Mouse (Mus musculus) adrenal gland, postnatal 10 days (tissue): ENCODE data around the gene Blmh. TPM values are rescaled to one million over a fixed set of nuclear protein-coding genes. Genes with fewer than 3 reads are reported as not detected.

ENCODE experiments used
- DNase-seq: peaks from one replicate; pipeline ENCODE4 v3.0.0; 2021; ENCODE audit warnings: mixed read lengths
- total RNA-seq, 2 experiments: library from RNA; stranded (reverse); gene quantifications; 2 replicates each; pipeline ENCODE4 v1.2.3; 2021

Blmh gene
- total RNA-seq, 2 experiments from 2014 or later, result 60.4 to 67.4 TPM

DNA sequence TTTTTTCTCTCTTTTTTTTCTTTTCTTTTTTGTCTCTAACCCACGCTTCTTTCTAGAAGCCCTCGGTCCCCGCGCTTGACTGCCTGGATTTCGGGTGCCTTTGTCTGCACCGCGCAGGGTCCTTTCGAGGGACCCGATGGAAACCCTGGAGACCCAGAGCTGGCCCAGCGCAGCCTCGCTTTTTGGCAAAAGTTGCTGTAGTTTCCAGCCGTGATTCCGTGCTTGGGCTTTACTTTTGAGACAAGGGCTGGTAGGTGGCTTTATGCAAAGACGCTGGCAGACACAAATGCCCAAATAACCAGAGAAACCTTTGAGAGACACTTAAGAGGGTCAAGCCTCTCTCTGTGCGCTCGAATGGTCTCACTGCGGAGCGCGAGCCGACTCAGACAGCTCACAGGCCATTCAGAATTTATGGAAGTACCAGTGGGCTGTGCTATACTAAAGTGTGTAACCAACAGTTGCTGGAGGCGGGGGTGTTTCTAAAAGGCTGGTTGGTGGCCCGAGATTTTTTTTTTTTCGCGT lies 74.2 kb downstream of the Blmh start:
- DNase-seq, result no peak

DNA sequence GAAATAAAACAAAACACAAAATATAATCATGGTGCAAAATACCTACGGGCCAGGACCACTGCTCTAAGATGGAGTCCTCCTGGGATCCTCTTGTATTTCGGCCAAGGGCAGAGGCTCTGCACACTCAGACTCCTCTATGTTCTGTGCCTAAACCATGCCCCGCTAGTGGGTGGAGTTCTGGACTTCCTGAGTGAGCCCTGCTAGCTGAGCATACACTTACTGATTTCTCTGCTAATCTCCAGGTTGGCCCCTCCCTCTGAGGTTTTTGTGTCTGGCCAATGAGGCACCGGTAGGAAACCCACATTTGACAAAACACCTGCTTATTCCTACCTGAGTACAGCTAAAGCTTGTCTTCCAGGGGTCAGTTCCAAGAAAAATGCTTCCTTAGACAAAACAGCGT lies 76.1 kb downstream of the Blmh start:
- no peak for DNase-seq

DNA sequence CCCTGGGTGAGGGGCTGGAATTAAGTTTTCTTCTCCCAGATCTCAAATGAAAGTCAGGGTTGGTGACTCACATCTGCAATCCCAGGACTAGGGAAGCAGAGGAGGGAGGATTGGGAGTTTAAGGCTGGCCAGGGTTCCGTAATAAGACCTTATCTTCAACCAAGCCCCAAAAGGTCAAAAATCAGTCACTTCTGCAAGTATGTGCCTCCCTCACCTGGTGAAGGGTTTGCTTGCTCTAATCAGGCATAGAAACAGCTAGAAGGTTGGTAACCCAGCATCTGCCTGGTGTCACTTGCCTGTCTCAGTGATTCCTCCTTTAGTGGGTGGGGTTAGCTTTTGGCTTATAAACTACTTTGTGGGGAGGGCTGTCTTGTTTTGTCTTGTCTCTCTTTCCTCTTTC lies 77.8 kb downstream of the Blmh start:
- no peak for DNase-seq

- DNase-seq, result no peak
These were observed 81.3 kb downstream of the Blmh start for GRCm38 (mm10) chr11:77005881-77006280.

DNA sequence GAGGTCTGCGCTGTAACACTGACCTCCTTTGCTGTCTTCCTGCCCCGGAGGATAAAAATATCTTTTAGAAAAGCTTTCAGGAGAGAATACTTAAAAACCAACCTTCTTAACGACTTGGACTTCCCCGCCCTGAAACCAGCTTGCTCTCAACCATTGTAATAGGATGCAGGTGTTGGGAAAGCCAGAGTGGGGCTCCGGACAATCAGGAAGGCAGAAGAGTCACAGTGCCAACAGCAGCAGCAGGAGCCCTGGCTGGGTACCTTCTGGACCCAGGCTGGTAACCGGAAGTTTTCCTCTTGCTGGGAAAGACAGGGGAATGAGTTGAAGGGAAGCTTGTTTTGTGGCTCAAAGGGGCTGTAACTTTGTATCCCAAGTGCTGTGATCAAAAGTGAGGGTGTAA lies 82.0 kb downstream of the Blmh start:
- DNase-seq, result no peak

DNA sequence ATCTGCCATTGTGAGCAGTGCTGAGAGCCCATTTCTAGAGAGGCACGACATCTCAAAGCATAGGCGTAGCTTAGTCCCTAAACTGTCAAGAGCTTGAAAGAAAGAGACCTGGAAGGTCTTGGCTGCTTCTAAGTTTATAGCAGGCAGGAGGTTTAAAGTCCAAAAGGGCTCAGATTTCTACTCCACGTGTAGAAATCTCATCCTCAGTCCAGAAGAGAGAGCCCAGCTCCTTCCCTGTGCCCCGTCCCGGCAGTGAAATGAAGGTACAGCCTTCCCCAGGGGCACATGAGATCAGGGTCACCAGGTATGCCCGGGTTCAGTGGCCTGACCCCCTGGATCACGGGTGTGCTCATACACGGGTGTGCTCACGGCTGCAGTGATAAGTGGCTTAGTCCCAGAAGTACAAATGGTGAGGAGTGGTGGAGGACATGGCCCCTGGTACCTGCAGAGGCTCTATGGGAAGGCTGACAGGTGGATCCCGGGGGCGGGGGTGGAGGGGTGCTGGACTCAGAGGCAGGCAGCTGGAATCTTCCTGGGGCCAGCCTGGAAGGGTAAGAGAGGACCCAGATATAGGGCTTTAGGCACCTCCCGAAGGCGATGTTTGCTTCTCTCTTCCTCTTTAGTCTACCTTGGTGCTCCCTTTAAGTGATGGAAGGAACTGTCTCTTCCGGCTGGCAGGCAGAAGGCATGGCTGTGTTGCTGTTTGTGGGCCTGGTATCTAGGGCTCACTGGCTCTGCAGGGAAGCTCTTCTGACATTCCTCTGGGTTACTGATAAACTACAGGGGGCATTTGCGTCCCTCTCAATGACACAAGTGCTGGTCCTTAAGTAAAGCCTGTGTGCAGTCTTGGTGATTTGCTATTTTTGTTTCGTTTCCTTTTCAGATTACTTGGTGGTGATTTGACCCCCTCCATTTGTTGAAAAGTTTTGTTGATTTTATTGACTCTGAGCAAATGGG lies 84.7 kb downstream of the Blmh start:
- DNase-seq, result no peak

GRCm38 (mm10) chr11:77010762-77011475 lies 86.3 kb downstream of the Blmh start:
- no peak for DNase-seq

DNA sequence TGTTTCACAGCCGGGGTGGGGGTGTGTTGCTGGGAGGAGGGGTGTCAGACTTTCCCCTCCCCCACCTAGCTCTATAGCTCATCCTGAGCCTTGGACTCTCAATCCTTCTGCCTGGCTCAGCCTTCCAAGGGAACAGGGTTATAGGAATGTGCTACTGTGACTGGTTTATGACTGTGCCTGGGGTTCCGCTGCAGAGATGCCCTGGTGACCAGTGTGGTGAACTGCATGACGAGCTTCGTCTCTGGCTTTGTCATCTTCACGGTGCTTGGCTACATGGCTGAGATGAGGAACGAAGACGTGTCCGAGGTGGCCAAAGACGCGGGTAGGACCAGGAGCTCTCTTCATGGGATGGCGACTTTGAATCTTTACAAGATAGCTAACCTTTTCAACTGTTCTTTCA lies 93.4 kb downstream of the Blmh start:
- DNase-seq, result no peak

GRCm38 (mm10) chr11:77019539-77019938 lies 94.9 kb downstream of the Blmh start:
- no peak for DNase-seq

DNA sequence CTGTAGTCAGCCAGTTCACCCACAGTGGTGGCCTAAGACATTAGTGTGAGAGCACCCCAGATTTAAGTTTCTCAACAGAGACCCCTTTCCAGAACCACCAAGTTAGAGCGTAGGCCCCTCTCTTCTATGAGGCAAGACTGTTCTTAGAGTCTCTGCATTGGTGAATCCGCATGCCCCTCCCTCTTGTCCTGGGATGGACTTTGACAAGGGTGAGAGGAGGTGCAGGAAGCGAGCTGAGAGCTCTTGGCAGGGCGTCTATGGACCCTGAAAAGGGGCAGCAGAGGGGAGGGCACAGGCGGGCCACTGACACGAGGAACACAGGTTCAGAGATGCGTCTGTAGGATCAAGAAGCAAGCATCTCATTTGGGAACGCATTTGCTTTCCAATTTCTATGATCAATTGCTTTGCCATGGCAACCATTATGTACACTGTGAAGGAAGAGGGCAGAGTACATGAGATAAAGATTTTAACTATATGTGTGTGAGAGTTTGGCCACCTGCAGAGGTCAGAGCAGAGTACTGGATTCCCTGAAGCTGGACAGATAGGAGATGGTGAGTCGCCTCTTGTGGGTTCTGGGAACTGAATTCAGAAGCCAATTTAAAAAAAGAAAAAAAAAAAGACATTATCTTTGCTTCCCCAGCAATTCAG lies 97.3 kb downstream of the Blmh start:
- DNase-seq, result no peak

DNA sequence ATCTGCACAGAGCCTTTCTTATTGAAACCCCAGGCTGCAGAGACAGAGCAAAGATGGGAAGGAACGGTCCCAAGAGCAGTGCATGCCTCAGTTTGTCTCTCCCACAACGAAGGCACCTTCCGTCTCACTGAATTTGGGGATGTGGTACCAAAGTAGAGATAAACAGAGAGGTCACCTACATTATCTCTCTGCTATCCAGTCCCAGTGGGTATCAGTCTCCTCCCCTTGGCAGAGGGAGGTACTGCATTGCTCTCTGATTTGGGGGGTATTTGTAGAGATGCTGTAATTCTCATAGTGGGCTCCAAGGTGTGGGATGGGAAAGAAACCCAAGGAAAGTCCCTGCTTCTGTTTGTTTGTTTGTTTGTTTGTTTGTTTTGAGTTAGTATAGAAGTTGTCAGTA lies 102.0 kb downstream of the Blmh start:
- no peak for DNase-seq

DNA sequence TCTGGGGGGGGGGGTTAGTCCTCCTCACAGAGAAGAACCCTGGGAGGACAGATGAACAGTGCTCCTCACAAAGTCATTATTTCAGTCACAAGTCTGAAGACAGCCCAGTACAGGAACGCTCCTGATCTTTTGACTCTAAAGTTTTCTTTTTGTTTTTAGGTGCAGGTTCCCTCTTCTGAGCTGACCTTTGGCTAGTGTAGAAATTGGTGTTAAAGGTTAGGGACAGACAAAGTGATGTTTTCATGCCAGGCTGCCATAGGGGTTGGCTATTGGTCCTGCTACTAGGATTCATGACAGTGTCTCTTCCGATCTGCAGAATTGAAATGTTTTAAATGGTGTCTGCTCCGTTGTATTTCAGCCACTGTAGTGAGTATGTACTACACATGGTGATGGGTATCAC lies 103.5 kb downstream of the Blmh start:
- DNase-seq, result no peak

DNA sequence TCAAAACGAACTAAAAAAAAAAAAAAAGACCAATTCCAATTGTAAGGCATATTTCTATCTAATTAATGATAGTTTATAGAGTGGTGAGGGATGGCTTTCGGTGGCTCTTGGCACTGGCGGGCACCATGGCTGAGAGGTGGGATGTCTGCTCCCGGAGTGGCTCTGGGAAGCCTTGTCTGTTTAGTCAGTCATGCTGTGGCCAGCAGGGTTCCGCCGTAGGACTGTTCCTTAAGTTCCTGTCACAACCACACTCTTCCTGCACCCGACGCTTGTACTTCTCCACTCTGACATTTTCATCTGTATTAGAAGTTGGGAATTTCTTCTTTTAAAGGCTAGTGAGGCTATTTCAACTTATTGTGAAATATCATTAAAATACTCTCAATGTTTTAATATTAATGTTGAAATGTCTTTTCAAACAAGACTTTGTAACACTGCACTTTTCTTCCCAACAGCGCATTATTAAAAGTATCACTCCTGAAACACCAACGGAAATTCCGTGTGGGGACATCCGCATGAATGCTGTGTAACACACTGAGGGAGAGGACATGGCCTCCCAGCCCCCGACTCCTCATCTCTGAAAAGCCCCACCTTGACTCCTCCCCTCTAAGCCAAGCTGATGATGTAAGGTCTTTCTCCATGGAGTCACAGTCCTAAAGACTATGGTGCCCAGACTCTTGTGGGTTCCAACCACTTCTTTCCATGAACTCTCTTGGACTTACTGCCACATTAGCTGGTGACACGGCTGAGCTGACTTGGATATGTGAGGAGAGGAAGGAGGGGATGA lies 106.7 kb downstream of the Blmh start:
- DNase-seq, result no peak

Other genes starting within 250 kb of the Blmh start
- gene Trarg1, start 245.0 kb upstream of the Blmh start, total RNA-seq, result 10 to 100 TPM; 69.6 to 95.7 TPM
- 10 to 100 TPM; 62.1 to 64.9 TPM for gene Gosr1, start 161.2 kb upstream of the Blmh start, total RNA-seq
- 10 to 100 TPM; 46.2 to 57.9 TPM for gene Cpd, start 77.8 kb upstream of the Blmh start, total RNA-seq
- gene Tmigd1, start 22.6 kb upstream of the Blmh start, total RNA-seq, result 1 to 10 TPM in 1 of 2 experiments, under 1 TPM in 1; 0.81 to 1.8 TPM
- 10 to 100 TPM; 19.4 to 19.6 TPM for gene Slc6a4, start 73.8 kb downstream of the Blmh start, total RNA-seq
- 10 to 100 TPM; 23.7 to 24.4 TPM for gene Nsrp1, start 153.6 kb downstream of the Blmh start, total RNA-seq